Mouse (Mus musculus) liver, adult 2 months (tissue): ENCODE data around the gene Nckap5l.

ENCODE experiments used
- CTCF ChIP-seq: fragments of 200-500 bp; IDR thresholded peaks from 2 replicates; pipeline ENCODE4 v1.5.1; 2011; ENCODE audit warnings: low read depth, low read length, control low read depth
- POLR2A ChIP-seq: fragments of 200-500 bp; IDR thresholded peaks from 2 replicates; pipeline ENCODE4 v1.6.1; 2011; ENCODE audit warnings: low read length, control low read depth; ENCODE audit not compliant: insufficient read depth; ENCODE audit errors: extremely low read depth

- TF ChIP-seq CTCF (no peak), POLR2A (no peak)
These were observed 12.7 kb upstream of the Nckap5l start for GRCm38 (mm10) chr15:99470224-99470761.
